In the genomic region with DNA sequence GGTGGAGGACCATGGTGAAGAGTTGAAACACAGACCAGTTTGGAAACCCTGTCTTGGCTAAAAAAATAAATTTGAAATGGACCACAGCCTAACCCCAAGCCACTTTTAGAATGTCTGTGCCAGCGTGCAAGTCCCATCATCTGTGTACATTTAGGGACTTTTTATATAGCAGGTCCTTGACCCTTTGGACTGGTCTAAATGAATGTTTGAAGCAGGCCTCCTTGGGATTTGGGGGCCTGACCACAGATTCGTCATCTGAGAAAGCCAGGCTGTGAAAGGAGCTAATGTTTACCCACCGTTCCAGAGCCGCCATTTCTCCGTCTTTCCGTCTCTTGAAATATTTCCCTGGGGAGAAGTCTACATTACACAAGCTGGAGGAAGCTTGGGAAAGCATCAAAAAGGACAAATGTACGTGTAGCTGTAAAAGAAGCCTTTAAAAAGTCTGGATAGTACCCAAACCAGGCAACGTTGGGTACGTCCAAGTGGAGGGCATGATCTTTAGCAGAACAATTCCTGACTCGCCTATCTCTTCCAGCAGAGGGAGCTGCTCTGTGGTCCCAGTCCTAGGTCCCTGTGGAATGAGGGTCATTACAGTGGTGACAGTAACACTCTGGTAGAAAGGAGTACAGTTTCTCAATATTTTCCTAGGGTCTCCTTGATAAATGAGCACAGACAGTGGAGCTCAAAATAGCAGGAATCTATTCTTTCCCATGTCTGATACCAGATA, we compare ENCODE assay signal across 10 mouse cellular contexts.
DNase-seq lines count a peak whose midpoint lies in the region; ATAC-seq and TF ChIP-seq lines count a peak whose summit lies in the region.
"Had no signal": no experiment of that assay in that cellular context is flagged by ENCODE, and none has a peak within 500 bp of the region (broad histone marks: within the 10 kb centered on the region; RNA-seq: fewer than 3 reads in every experiment).

No protein-coding gene starts in this region.

- H3K4me3 ChIP-seq in hindbrain, postnatal 0 days (ENCODE audit: low read length): no peak overlapping the region
- H3K4me3 ChIP-seq in hindbrain, embryonic 12.5 days: no peak overlapping the region
- H3K4me3 ChIP-seq in lung, postnatal 0 days (ENCODE audit: low read depth, low read length): no peak overlapping the region
- H3K4me3 ChIP-seq: heart, embryonic 13.5 days; lung, embryonic 15.5 days had no signal

- H3K27ac ChIP-seq in hindbrain, postnatal 0 days: no peak overlapping the region
- no peak overlapping the region for H3K27ac ChIP-seq in hindbrain, embryonic 12.5 days
- no peak overlapping the region for H3K27ac ChIP-seq in lung, postnatal 0 days (ENCODE audit: low read length)
- H3K27ac ChIP-seq: heart, embryonic 13.5 days; lung, embryonic 15.5 days had no signal

- no peak for ATAC-seq in hindbrain, postnatal 0 days
- ATAC-seq in hindbrain, embryonic 12.5 days (ENCODE audit: low FRiP score): no peak
- ATAC-seq in lung, postnatal 0 days: no peak; the same call in 1 of the 2 replicates
- ATAC-seq in frontal cortex, adult (ENCODE audit: low TSS enrichment): no peak

- no peaks in the 10 kb centered on the region for H3K36me3 ChIP-seq in hindbrain, postnatal 0 days (ENCODE audit: insufficient read depth, low read length)
- no peaks in the 10 kb centered on the region for H3K36me3 ChIP-seq in hindbrain, embryonic 12.5 days
- no peaks in the 10 kb centered on the region for H3K36me3 ChIP-seq in lung, postnatal 0 days (ENCODE audit: insufficient read depth, low read length)
- H3K36me3 ChIP-seq: heart, embryonic 13.5 days; lung, embryonic 15.5 days had no signal

- WGBS in hindbrain, postnatal 0 days: 63% methylated on average over 10 of the region's 10 CpGs
- 61% methylated on average over 10 of the region's 10 CpGs for WGBS in hindbrain, embryonic 12.5 days
- WGBS in lung, postnatal 0 days: 46% methylated on average over 10 of the region's 10 CpGs

- H3K27me3 ChIP-seq in hindbrain, postnatal 0 days (ENCODE audit: insufficient read depth, low read length): no peaks in the 10 kb centered on the region
- no peaks in the 10 kb centered on the region for H3K27me3 ChIP-seq in hindbrain, embryonic 12.5 days
- H3K27me3 ChIP-seq in lung, postnatal 0 days (replicated peaks; ENCODE audit: insufficient read depth, low read length): no peaks in the 10 kb centered on the region

- no peaks in the 10 kb centered on the region for H3K9me3 ChIP-seq in hindbrain, postnatal 0 days (ENCODE audit: low read length)
- 0 out of 2 replicates have a peak, but pooled peaks cover 5% of the 10 kb centered on the region for H3K9me3 ChIP-seq in hindbrain, embryonic 12.5 days (replicated peaks)
- no peaks in the 10 kb centered on the region for H3K9me3 ChIP-seq in lung, postnatal 0 days (ENCODE audit: low read length)
- H3K9me3 ChIP-seq: heart, embryonic 13.5 days; lung, embryonic 15.5 days had no signal

- no peaks in the 10 kb centered on the region for H3K4me1 ChIP-seq in hindbrain, postnatal 0 days (ENCODE audit: insufficient read depth, low read length)
- H3K4me1 ChIP-seq in hindbrain, embryonic 12.5 days: no peaks in the 10 kb centered on the region
- no peaks in the 10 kb centered on the region for H3K4me1 ChIP-seq in lung, postnatal 0 days (ENCODE audit: insufficient read depth, low read depth, low read length)
- H3K4me1 ChIP-seq: heart, embryonic 13.5 days; lung, embryonic 15.5 days had no signal

- H3K4me2 ChIP-seq in hindbrain, postnatal 0 days (ENCODE audit: low read depth, low read length): no peak overlapping the region
- no peak overlapping the region for H3K4me2 ChIP-seq in hindbrain, embryonic 12.5 days (replicated peaks)
- no peak overlapping the region for H3K4me2 ChIP-seq in lung, postnatal 0 days (replicated peaks; ENCODE audit: low read depth, low read length)
- H3K4me2 ChIP-seq: heart, embryonic 13.5 days; lung, embryonic 15.5 days had no signal

- DNase-seq in hindbrain, postnatal 0 days (ENCODE audit: low spot score): peak; percentile 27
- peak; percentile 26 for DNase-seq in urinary bladder, postnatal 14 days (ENCODE audit: low spot score)
- no peak for DNase-seq in urinary bladder, postnatal 10 days (ENCODE audit: low spot score)
- peak; percentile 56 for DNase-seq in embryo, embryonic 10.5 days (ENCODE audit: low spot score)
- DNase-seq in lung, postnatal 0 days (ENCODE audit: low spot score): peak; percentile 28
- DNase-seq in frontal cortex, postnatal 10 days (ENCODE audit: low spot score in 2 of 2): no peak

- TF ChIP-seq CTCF in hindbrain, postnatal 0 days (IDR thresholded peaks at IDR 0.05; ENCODE audit: low read depth): peak; percentile 57
- TF ChIP-seq CTCF in lung, postnatal 0 days (IDR thresholded peaks at IDR 0.05): peak; percentile 79

- no peak for TF ChIP-seq EP300 in lung, postnatal 0 days (IDR thresholded peaks at IDR 0.05)

- no peak overlapping the region for H3K9ac ChIP-seq in hindbrain, postnatal 0 days (replicated peaks; ENCODE audit: low read length)
- no peak overlapping the region for H3K9ac ChIP-seq in hindbrain, embryonic 12.5 days
- H3K9ac ChIP-seq in lung, postnatal 0 days (replicated peaks; ENCODE audit: low read depth): no peak overlapping the region
- H3K9ac ChIP-seq: heart, embryonic 13.5 days; lung, embryonic 15.5 days had no signal

Comparison
In these comparisons a context has a peak if more than half of its experiments do, and no peak if none do; other contexts are left out.
1. DNase-seq: peak in hindbrain, postnatal 0 days (single experiment), urinary bladder, postnatal 14 days (single experiment), embryo, embryonic 10.5 days (single experiment) and lung, postnatal 0 days (single experiment); none in urinary bladder, postnatal 10 days (single experiment) and frontal cortex, postnatal 10 days (0 of 2).